Mouse (Mus musculus) adrenal gland, adult 18-20 months (tissue): ENCODE results near the gene Oasl2. TPM values are rescaled to one million over a fixed set of nuclear protein-coding genes. Genes with fewer than 3 reads are reported as not detected.
"Not testable (repeated sequence)": the region's sequence is repeated elsewhere in the genome, so short reads cannot be mapped to it uniquely, and the experiment has no call there.

Experiments used
- DNase-seq, 2 experiments: peaks; one replicate each; pipeline ENCODE4 v3.0.0; 2021 to 2022; ENCODE audit warnings: low spot score in 2 of 2
- long read RNA-seq, 2 experiments: library from polyadenylated mRNA; stranded (forward); transcript quantifications; one replicate each; pipeline ENCODE4 v2.0.0; 2021
- total RNA-seq, 2 experiments: library from RNA; stranded (reverse); gene quantifications; 1 replicate in 1 of 2; 2 replicates in 1 of 2; pipeline ENCODE4 v1.2.3; 2021

The Oasl2 gene
- 10 to 100 TPM in 1 of 2 experiments, 1 to 10 TPM in 1; 9.9 to 10.4 TPM for total RNA-seq
- long read RNA-seq, experiment 1, transcript Oasl2-201 (6 exons, 3,123 nt), result major isoform, 5 of 8 reads
- long read RNA-seq, experiment 1, partial matches to known transcripts, result 1 of 8 reads
- long read RNA-seq, experiment 1, other reads (novel, unspliced or antisense), result 2 of 8 reads
- long read RNA-seq, experiment 2, partial matches to known transcripts, result 1 of 5 reads
- long read RNA-seq, experiment 2, other reads (novel, unspliced or antisense), result 1 of 5 reads

DNA sequence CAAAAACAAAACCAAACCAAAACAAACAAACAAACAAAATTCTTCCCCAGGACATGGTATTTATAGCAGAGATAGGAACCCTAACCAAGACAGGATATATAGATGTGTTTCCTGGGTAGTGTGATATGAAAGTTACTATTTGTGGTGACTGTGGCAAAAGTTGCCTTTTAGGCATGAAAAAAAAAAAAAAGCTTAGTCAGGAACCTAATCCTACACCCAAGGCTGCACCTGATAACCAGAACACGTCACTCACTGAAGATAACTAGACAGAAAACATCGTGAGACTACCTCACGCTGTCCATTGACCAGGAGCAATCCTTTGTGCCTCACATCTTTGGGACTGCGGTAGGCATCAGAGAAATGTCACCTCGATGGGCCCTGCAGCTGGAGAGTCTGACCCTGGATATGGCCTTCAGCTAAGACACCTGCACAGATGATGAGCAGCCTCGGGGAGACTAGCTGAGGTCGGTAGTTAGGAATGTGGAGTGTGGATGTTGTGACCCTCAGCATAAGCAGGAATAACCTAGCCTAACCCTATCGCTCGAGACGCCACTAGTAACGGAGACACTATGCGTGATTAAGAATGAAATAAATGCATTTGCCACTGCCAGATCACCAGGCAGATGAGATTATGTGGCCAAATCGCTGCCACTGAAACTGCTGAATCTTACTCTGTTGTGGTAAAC, at the start of gene Oasl2:
TSS of gene Oasl2 (plus strand) at position 249 of the 686 bp plus-strand sequence.
- DNase-seq, result no peak

DNA sequence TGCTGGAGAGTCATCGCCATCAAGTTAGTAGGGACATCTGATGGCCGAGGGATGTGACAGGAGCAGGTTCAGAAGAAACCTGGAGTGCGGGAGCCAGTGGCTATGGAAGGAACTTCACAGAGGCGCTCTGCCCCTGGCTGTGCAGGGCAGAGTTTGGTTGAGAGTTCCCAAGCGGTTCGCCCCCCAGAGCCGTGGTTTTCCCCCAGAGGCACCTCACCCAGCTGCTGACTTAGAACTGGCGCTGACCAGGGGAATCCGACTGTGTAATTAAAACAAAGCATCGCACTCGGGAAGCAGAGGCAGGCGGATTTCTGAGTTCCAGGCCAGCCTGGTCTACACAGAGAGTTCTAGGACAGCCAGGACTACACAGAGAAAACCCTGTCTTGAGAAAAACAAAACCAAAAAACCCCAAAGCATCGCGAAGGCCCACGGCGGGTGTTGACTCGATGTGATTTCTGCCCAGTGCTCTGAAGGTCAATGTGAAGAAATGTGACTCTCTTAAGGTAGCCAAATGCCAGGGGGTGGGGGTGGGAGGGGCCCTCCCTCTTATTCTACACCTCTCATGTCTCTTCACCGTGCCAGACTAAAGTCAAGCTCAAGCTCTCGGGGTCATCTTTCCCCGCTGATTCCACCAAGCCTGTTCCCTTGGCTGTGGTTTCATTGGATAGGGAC, 45.0 kb upstream of the Oasl2 start:
- DNase-seq, result no peak

DNA sequence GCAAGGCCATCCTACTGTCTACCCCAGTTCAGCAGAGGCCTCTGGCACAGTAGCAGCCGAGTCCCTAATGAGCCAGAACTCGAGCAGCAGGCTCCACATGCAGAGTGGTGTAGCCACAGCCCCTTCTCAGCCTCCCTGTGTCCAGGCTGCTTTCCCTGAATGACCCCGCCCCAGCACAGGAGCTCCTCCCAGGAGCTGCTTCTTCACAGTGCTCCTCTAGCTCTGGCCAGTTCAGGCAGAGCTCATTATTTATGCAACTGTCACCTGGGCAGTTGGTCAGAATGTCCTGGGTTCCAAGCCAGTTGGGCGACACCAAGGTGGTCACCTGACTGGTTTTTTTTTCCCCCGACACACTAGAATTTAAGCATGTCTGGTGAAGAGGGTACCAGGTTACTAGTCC, 43.4 kb upstream of the Oasl2 start, which contains the start of gene 4930519G04Rik:
TSS of gene 4930519G04Rik (plus strand) at position 301 of the 400 bp plus-strand sequence.
- DNase-seq, result not testable (repeated sequence)

DNA sequence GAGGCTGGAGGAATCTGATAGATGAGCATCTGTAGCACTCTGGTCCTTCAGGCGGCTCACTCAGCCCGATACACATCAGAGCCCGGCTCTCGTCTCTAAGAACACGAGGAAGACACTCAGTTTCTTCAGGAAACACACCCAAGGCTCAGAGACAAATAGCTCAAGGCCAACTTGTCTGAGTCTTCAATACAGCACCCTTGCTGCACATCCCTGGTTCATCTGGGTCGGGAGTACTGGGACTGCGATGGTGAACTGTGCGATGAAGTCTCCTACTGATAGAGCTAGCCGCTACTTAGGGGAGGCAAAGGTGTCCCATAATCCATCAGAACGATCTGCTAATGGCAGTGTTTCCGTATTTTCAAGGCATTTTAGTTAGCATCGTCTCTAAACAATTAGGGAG, 38.2 kb upstream of the Oasl2 start, which contains the start of gene Gm9936:
TSS of gene Gm9936 (minus strand) at position 101 of the 400 bp plus-strand sequence.
- no peak for DNase-seq

DNA sequence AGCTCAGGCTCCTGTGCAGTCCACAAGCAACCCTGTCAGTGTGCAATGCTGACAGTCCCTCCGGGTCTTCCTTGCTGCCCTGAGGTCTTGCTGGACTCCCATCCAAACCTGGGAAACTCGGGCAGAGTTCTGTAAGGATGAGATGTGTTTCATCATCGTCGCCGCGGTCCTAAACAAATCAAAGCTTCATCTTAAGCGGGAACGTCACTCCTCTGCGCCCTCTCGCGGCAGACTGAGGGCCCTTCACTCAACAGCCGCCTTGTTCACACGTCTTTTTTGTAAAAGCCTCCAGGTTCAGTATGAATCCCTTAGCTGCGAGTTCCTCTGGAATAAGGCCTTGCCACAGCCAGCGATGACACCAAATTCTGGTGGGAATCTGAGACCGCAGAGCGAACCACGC, 37.5 kb upstream of the Oasl2 start:
- peak; percentile 67 to 68 for DNase-seq

DNA sequence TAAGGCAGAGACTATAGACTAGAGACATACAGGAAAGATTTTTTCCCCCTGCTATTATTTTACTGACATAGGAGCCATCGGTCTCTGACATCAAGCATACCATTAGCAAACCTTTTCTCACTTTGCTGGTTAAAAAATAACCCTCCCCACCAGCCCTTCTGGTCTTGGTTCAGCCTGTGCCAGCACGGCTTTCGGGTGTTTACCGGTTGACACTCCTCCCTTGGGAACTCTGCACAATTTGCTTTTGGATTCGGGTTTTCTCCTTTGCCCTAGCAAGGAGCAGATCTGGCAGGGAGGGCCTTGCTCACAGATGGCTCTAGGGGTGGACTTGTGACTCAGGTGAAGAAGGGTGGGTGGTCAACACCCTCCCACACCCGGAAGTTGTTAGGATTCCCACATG, 35.0 kb upstream of the Oasl2 start:
- DNase-seq, result no peak

DNA sequence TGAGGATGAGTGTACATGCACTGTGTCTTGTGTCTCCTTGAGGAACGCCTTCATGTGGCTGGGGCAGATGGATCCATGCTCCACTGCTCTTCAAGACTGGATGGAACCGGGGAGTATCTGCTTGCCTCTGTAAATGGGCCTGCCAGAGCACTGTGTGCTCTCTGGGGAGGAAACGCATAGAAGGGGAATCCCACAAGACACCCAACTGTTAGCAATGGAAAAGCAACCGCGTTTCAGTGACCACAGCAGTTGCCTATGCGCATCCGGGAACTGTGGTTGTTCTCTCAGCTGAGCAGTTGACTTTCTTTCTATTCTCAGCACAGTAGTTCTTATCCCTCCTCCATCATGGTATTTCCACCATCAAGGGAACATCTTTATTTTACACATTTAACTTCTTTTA, 31.9 kb upstream of the Oasl2 start:
- DNase-seq, result no peak

DNA sequence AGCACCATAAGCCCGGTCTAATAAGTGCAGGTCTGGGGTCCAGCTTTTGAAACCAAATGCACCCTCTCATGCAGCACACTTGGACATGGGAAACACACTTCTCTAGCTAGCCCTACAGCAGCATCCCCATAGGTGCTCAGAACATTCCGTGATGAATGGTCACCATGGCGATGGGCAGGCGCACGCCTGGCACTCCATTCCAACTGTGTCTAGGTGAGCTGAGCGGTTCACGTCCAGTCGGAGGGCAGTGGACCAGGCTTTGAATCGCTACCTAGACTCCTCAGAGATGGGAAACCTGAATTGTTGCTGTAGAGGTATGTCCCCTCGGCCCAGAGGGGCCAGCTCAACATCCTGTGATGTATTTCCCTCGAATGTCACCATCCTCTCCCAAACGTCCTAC, 31.5 kb upstream of the Oasl2 start:
- no peak for DNase-seq

DNA sequence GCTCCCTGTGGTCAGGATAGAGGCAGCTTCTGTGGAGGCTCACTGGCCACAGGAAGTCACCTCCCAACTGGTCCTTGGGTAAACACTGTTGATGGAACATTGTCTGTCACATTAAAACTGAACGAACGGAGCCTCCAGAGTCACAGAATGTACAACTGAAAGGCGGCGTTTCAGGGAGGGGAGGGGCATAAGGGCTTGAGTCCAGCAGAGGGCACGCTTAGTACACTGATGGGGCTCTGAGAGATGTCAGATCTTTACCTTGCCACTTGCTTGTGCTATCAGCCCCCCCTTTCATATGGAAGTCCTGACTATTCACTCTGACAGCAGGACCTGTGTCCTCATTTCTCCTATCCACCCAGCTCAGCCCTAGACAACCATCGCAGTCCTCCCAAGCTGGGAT, 20.9 kb upstream of the Oasl2 start:
- DNase-seq, result no peak

DNA sequence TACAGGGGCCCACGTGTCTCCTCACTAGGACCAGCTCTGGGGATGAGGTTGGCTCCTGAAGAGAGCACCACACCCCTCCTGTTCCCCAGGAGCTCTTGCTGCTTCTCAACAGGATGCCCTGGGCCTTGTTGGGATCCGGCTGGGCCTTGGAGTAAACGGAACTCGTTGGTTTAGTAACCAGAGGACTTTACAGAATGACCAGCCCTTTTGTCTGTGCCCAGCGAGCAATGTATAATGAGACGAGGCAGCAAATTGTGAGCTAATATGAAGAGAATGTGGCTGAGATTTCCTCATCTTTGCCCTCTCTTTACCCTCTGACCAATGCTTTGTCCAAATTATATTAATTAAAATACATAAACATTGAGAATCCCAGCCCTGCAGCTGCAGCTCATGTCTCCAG, 20.4 kb upstream of the Oasl2 start:
- no peak for DNase-seq

DNA sequence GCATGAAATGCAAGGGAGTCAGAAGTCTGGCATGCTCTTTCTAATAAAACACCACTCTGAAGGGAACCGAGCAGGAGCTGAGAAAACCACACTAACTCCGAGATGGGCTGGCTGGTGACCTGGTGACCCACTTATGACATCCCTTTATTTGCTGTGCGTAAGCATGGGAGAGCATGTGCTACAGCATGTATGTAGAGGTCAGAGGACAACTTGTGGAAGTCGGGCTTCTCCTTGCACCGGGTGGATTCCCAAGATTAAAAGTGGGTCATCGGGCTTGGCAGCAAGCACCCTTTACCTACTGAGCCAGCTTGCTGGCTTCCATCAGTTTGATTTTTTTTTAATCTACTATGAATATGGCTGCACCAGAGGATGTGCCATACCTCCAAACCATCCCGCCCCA, 19.2 kb upstream of the Oasl2 start:
- DNase-seq, result no peak

DNA sequence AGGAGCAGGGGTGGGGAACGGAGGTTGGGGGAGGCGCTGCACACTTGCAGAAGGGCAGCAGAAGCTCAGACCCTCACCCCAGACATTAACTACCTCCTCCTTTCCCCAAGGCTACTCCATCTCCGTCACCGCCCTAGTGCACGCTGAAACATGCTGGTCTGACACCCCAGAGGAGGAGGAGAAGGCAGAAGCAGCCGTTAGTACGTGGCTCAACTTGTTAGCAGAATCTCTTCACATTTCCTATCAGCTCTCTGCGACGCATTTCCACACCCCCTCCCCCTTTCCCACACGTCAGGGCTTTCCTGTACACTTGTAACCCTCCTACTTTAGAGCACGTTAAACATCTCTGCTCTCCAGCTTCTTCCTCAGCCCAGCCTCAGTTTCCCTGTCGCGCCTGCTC, 17.3 kb upstream of the Oasl2 start:
- DNase-seq, result no peak

DNA sequence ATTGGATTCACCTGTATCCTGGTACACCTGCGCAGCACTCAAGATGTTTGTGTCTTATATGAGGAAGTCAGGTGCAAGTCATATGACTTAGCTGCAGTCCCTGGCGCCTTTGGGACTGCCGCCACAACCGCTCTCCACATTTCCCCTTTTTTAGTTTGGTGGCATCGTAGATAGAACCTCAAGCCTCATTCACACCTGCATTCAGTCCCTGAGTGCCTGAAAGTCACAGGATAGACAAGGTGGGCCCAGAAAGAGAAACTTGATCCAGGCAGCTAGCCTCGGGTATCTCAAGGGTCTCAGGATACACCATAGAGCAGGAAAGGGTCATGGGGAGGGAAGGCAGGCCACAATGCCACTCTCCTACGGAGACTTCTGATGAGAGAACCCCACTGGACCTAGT, 14.4 kb upstream of the Oasl2 start:
- not testable (repeated sequence) for DNase-seq

DNA sequence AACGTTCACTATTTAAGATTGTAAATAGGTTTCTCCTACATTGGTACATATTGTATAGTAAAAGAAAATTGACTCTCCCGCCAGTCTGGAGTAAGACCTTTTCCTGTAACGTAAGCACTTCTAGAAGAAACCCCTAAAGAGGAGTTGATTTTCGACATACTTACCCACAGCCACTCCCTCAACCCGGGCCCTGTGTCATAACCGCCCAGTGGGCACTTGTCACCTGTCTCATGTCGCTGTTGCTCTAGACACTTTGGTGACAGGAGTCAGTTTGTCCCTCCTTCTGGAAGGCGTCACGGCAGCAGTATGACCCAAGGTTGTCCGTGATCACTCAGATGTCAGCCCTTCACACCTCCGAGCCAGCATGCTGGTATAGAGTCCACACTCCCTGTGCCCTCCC, 13.7 kb upstream of the Oasl2 start:
- no peak for DNase-seq

DNA sequence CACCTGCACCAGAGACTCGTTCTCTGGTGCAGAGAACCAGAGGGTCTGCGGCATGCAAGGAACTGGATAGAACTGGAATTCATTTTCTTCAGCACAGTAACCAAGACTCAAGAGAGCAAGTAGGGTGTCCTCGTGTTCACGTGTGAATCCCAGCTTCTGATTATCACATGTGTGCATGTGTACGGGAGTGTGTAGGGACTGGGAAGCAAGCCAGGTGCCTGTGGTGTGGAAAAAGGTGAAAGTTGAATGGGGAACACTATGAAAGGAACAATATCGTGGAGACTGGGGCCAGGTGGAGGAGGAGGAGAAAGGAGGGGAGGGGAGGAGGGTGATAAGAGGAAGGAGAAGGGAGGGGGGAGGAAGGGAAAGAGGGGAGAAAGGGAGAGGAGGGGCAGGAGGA, 9.9 kb upstream of the Oasl2 start:
- no peak for DNase-seq

DNA sequence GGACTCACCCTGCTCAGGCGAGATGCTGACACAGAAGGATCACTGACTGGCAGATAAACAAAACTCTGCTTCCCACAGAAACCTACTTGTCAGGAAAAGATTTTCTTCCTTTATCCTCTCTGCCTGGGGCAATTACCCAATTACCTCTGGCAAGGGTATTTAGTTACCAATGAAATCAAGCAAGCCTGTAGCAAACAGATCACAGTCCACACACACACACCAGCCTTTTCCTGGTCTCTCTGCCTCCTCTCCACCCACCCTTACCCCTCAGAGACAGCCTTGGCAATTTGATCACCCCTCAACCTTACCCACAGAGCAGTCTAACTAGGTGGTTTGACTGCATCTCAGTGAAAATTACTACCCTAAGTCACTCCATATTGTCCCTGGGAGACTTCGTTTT, 7.7 kb upstream of the Oasl2 start:
- DNase-seq, result no peak

DNA sequence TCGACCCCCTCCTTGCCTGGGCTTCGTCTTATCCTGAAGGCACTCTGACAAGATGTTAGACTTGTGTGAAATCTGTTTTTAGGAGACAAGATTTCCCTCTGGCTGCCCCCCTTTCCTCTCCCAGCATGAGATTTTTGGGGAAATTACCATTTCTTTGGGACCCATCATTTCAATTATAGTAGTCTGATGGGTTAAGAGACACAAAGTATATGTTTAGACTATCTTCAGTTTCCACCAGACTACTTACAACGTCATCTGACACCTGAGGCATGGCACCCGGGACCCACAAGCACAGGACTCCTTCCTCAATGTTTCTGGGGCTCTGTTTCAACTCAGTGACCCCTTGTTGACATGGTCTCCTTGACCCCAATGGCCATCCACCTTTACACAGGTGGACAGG, 1.2 kb upstream of the Oasl2 start:
- no peak for DNase-seq

DNA sequence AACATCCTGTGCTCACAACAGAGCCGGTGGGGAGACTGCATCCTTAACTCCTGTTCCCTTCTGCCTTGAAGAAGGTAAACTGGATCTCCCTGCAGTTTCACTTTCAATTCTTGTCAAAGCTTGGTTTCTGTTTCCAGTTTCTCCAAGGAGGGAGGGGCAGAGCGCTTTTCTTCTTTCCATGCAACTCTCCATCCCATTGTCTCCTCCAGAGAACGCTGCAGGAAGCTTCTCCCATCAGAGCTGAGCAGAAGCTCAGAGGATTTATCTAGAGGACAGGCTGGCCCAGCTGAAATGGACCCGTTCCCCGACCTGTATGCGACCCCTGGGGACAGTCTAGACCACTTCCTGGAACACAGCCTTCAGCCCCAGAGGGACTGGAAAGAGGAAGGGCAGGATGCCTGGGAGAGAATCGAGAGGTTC, 648 bp downstream of the Oasl2 start:
- DNase-seq, result peak; percentile 12 to 37

DNA sequence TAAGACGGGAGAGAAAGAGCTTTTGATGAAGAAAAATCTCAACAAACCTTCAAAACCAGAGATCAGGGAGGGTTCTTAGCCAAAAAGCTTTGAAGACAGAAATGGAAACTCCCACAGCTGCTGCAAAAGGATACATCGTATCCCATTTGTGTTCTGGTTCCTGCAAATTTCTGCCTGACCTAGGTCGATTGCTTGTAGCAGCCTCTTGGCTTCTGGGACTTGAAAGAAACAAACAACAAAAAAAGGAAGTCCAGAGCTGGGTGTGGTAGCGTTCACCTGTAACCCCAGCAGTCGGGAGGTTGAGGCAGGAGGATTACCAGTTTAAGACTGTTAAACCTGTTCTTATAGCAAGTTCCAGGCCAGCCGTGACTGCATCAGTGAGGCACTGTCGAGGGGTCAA, 2.1 kb downstream of the Oasl2 start:
- no peak for DNase-seq

DNA sequence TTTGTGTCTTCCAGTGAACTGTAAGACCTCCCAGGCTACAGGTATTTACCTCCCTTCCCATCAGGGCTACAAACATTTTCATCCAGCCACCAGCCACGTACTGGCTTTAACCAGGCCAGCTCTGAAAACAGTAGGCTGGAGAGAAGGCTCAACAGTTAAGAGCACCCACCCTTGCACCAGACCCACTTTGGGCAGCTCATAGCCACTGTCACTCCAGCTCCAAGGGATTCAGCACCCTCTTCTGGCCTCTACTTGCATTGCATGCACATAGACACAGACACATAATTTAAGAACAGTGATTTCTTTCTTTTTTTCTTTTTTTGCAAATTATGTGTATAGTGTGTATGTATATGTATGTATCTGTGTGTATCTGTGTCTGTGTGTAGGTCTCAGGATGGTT, 5.7 kb downstream of the Oasl2 start:
- peak; percentile 35 to 59 for DNase-seq

DNA sequence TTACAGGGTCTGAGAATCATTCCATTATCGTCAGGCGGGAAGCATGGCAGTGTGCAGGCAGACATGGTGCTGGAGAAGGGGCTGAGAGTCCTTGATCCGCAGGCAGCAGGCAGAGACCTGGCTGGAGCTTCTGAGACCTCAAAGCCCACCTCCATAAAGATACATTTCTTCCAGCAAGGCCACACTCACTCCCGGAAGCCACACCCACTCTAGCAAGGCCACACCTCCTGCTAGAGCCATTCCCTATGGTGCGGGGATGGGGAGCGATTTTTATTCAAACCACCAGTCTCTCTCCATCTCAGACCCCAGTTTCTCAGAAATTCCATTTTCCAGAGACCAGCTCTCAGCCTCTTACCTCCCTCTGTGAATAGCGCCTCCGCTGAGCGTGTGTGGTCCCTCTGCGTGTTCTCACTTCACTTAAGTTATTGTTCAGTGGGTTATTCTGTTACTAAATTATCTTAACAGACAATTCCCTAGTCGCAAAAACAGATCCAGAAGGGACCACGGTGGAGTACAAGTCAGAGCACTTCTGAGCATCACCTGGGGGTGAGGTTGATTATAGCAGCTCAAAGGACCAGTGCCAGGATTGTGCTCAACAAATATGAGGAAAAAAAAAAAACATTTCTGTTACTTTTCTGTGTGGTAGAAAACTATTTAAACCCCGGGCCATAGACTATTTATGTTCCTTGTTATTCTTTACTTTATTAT, 12.0 kb downstream of the Oasl2 start:
- DNase-seq, result no peak

DNA sequence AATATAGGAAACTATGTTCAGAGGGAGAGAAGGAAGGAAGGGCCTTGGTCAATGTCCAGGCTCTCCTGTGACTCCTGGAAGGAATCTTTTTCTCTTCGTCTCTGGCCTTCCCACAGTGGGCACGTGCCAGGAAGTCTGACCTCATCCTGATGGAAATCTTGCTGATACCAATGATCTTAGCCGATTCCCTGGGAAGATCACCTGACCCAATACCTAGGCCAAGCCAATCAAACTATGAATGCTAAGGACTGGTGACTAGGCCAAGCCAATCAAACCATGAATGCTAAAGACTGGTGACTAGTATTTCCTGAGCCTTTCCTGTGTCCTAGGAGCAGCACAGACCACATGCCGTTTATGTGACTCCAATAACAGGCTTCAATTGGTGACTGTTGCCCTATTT, 16.9 kb downstream of the Oasl2 start:
- no peak for DNase-seq
